8 mouse cellular contexts compared by ENCODE assay signal in genomic region chr8:123066101-123066683, GRCm38 (mm10). TPM values are rescaled to one million over a fixed set of nuclear protein-coding genes. Genes with fewer than 3 reads are reported as not detected.
DNase-seq lines count a peak whose midpoint lies in the region; ATAC-seq lines count a peak whose summit lies in the region.

No protein-coding gene starts in this region.

- H3K4me3 ChIP-seq in embryonic facial prominence, embryonic 14.5 days (ENCODE audit: low read depth, low read length), result peak overlapping the region; percentile 92
- peak overlapping the region; percentile 93 for H3K4me3 ChIP-seq in limb, embryonic 13.5 days

- peak overlapping the region; percentile 80 for H3K4me2 ChIP-seq in embryonic facial prominence, embryonic 14.5 days (ENCODE audit: low read depth, low read length)
- H3K4me2 ChIP-seq in limb, embryonic 13.5 days (replicated peaks), result peak overlapping the region; percentile 86

- H3K9me3 ChIP-seq in embryonic facial prominence, embryonic 14.5 days (ENCODE audit: control insufficient read depth, low read length), result no peaks in the 10 kb centered on the region
- no peaks in the 10 kb centered on the region for H3K9me3 ChIP-seq in limb, embryonic 13.5 days

- H3K36me3 ChIP-seq in embryonic facial prominence, embryonic 14.5 days (ENCODE audit: control insufficient read depth, insufficient read depth, low read length), result peaks cover 23% of the 10 kb centered on the region; the same call in 1 of the 2 replicates
- H3K36me3 ChIP-seq in limb, embryonic 13.5 days, result peaks cover 27% of the 10 kb centered on the region
- no peaks in the 10 kb centered on the region; the same call in 1 of the 2 replicates for H3K36me3 ChIP-seq in splenic B cell, adult 2 months (ENCODE audit: control insufficient read depth, insufficient read depth, low read length, poor library complexity, severe bottlenecking)

- peak; percentile 51 for DNase-seq in embryo, embryonic 10 days (ENCODE audit: low spot score)
- DNase-seq in embryo, embryonic 9.5 days (ENCODE audit: extremely low spot score), result no peak
- peak; percentile 70 for DNase-seq in 416B (ENCODE audit: low read depth)
- no peak for DNase-seq in embryonic facial prominence, embryonic 14.5 days (ENCODE audit: low spot score)
- peak; percentile 38 for DNase-seq in splenic B cell, adult 2 months (ENCODE audit: low read depth, low spot score)
- no peak for DNase-seq in thymus, postnatal 25 days

- H3K4me1 ChIP-seq in embryonic facial prominence, embryonic 14.5 days (ENCODE audit: control insufficient read depth, insufficient read depth, low read length), result peaks cover 8% of the 10 kb centered on the region
- peaks cover 23% of the 10 kb centered on the region for H3K4me1 ChIP-seq in limb, embryonic 13.5 days

- H3K27ac ChIP-seq in embryonic facial prominence, embryonic 14.5 days (replicated peaks; ENCODE audit: low read depth, low read length), result peak overlapping the region; percentile 86
- peak overlapping the region; percentile 82; the same call in 1 of the 2 replicates for H3K27ac ChIP-seq in limb, embryonic 13.5 days

- no peaks in the 10 kb centered on the region for H3K27me3 ChIP-seq in embryonic facial prominence, embryonic 14.5 days (replicated peaks; ENCODE audit: control insufficient read depth, insufficient read depth, low read length)
- no peaks in the 10 kb centered on the region for H3K27me3 ChIP-seq in limb, embryonic 13.5 days
- H3K27me3 ChIP-seq in splenic B cell, adult 2 months (ENCODE audit: control insufficient read depth, insufficient read depth, low read length, poor library complexity, severe bottlenecking), result no peaks in the 10 kb centered on the region

- ATAC-seq in embryonic facial prominence, embryonic 14.5 days (ENCODE audit: low read depth), result no peak
- ATAC-seq in limb, embryonic 13.5 days (ENCODE audit: low FRiP score, low read depth), result no peak
- no peak; the same call in 1 of the 2 replicates for ATAC-seq in frontal cortex, adult (ENCODE audit: low TSS enrichment)

- H3K9ac ChIP-seq in embryonic facial prominence, embryonic 14.5 days (ENCODE audit: low read depth, low read length), result peak overlapping the region; percentile 93
- peak overlapping the region; percentile 94 for H3K9ac ChIP-seq in limb, embryonic 13.5 days

- 31% methylated on average over 7 of the region's 7 CpGs for WGBS in embryonic facial prominence, embryonic 14.5 days
- WGBS in limb, embryonic 13.5 days, result 32% methylated on average over 7 of the region's 7 CpGs

RNA-seq across cellular contexts. Expression of gene Spg7, which starts 3.5 kb away (rescaled TPM):
- polyA plus RNA-seq in embryonic facial prominence, embryonic 14.5 days (2014; fragmentation: Nextera tagmentation; extraction: Ambion mirVana), result 36.5 and 41.2 TPM in 2 replicates
- 40.8 and 41.5 TPM in 2 replicates for polyA plus RNA-seq in limb, embryonic 13.5 days (2015; fragmentation: Nextera tagmentation; extraction: Ambion mirVana)

RNA-seq across cellular contexts. Expression of gene Ankrd11, which starts 24.1 kb away (rescaled TPM):
- 53.5 and 55.0 TPM in 2 replicates for polyA plus RNA-seq in embryonic facial prominence, embryonic 14.5 days (2014; fragmentation: Nextera tagmentation; extraction: Ambion mirVana)
- 40.9 and 48.7 TPM in 2 replicates for polyA plus RNA-seq in limb, embryonic 13.5 days (2015; fragmentation: Nextera tagmentation; extraction: Ambion mirVana)

RNA-seq across cellular contexts. Expression of gene Rpl13, which starts 36.0 kb away (rescaled TPM):
- 1,761 and 1,789 TPM in 2 replicates for polyA plus RNA-seq in embryonic facial prominence, embryonic 14.5 days (2014; fragmentation: Nextera tagmentation; extraction: Ambion mirVana)
- 1,375 and 1,469 TPM in 2 replicates for polyA plus RNA-seq in limb, embryonic 13.5 days (2015; fragmentation: Nextera tagmentation; extraction: Ambion mirVana)

RNA-seq across cellular contexts. Expression of gene Cpne7, which starts 51.0 kb away (rescaled TPM):
- 1.4 and 2.0 TPM in 2 replicates for polyA plus RNA-seq in embryonic facial prominence, embryonic 14.5 days (2014; fragmentation: Nextera tagmentation; extraction: Ambion mirVana)
- 0.64 and 0.72 TPM in 2 replicates for polyA plus RNA-seq in limb, embryonic 13.5 days (2015; fragmentation: Nextera tagmentation; extraction: Ambion mirVana)

Comparison
In these comparisons a context has a peak if more than half of its experiments do, and no peak if none do; other contexts are left out.
1. DNase-seq: peak in embryo, embryonic 10 days (single experiment), 416B (single experiment) and splenic B cell, adult 2 months (single experiment); none in embryo, embryonic 9.5 days (single experiment), embryonic facial prominence, embryonic 14.5 days (single experiment) and thymus, postnatal 25 days (single experiment).